Mouse (Mus musculus) kidney, adult 9 months (tissue): Measurements from ENCODE around the gene Lipc.

ENCODE experiments used
- DNase-seq: peaks from one replicate; pipeline ENCODE4 v3.0.0; 2022

Lipc gene

DNA sequence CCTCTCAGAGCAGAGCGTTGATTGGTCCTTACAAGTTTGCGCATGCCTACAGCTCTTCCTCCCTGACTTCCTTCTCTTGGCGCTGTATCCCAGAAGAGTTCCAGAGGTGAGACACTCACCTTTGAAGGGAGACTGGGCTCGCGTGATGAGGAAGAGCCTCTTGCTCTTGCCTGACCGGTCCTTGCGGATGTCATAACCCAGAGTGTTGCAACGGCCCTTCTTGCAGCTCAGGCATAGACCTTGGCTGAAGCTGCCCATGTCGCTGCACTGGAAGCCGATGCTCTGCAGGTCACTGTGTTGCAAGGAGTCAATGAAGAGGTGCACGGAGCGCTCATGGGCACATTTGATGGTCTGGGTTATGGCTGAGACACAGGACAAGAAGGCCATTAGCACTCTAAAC is 139.5 kb downstream of the Lipc start:
- DNase-seq: no peak

DNA sequence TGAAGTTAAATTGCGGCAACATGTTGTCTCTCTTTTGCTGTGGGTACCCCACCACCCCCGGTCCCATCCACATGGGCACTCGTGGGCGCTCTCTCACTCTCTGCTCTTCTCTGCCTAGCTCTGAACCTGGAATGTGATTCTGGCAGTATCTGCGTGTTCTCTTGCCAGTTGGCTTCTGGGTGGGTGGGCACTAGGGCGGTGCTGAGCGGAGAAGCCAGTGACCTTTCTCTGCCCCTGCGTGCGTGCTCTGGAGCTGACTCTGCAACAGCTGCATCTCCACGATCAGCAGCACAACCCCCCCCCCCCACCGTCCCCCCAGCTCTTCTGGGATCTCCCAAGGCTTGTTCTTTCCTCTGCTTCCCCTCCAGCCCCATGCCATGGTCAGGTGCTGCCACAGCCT is 144.3 kb downstream of the Lipc start:
- no peak for DNase-seq

DNA sequence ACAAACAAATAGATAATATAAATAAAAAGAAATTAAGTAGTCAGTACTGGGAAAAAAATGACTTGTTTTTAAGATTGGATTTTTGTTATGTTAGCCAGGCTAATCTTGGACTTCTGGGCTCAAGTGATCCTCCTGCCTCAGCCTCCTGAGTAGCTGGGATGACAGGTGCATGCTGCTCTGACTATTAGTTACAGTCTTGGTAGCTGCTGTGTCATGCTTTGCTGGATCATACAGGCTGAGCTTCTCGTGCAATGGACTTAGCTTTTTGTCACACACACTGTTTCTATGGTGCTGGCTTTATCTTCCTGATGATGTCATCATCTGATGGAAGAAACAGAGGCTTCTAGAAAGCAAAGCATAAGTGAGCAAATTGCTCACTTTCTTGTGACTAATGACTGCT is 146.0 kb downstream of the Lipc start:
- DNase-seq: no peak

DNA sequence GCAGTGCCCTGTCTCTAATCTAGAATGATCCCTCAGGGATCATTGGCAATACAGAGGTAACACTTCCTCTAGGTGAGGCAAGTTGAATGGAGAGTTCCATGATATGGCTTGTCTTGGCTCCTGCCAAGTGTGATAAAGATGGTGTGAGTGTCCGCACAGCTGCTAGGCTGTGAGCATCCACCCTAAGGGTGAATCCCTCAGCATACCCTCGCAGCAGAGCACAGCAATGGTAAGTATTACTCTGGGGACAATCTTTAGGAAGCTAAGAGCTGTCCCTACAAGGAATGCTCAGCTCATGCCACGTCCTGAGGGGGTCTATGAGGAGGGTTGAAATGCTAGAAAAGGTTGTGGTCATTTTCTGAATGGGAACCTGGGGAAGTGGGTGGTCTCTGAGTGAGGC is 149.2 kb downstream of the Lipc start:
- no peak for DNase-seq

DNA sequence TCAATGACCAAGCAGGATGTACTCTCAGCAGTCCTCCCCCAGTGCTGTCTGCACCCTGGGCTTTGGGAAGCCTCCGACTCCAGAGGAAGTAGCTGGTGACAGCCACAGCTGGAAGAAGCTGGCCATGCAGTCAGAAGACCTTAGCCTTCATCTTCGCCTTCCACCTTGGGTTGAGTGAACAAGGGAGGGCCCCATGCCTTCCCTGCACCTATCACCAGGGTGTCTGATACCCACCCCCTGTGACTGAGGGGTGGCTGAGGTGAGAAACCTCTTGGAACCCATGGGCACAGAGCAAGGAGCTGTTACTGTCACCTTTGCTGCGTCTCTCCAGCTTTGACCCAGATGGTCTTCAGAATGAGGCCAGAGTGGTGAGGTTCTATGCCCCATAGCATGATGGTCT is 150.3 kb downstream of the Lipc start:
- no peak for DNase-seq

DNA sequence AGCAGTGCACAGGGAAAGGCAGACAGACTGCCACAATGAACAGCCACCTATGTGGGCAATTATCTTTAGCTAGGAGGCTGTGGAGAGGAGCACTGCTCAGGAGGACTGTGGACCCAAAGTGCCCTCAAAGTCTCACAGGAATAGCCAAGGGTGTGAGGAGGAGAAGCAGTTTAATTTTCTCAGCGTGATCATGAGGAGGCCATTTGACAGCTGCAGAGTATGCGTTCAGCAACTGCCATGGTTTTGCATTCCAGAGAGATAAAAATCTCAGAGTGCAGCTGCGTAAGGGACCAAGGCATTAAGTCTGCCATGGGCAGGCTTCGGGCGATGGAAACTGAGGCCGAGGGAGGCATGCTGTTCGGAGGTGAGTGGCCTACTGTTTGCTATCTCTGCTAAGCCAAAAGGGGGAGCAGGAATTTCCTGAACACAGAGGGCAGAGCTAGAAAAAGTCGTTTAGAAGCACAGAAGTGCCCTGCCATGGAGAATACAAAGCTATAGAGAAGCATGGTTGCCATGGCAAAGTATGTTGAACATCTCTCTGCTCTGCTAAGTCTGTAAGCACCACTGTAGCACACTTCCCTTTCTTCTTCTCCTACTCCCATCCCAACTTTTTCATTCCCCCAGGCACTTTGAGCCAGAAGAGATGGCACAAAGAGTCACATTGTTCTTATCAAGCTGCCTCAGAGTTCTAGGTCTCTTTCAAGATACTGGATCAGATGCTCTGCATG is 151.3 kb downstream of the Lipc start:
- no peak for DNase-seq

DNA sequence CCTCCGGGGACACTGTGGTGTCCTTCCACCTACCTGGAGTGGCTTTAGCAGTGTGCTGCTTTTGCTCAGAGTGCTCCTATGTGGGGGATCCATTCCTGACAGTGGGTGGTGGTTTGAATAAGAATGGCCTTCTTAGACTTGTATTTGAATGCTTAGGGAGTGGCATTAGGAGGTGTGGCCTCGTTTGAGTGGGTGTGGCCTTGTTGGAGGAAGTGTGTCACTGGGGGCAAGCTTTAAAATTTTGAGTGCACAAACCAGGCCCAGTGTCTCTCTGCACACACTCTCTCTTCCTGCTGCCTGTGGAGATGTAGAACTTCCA is 156.6 kb downstream of the Lipc start:
- no peak for DNase-seq

DNA sequence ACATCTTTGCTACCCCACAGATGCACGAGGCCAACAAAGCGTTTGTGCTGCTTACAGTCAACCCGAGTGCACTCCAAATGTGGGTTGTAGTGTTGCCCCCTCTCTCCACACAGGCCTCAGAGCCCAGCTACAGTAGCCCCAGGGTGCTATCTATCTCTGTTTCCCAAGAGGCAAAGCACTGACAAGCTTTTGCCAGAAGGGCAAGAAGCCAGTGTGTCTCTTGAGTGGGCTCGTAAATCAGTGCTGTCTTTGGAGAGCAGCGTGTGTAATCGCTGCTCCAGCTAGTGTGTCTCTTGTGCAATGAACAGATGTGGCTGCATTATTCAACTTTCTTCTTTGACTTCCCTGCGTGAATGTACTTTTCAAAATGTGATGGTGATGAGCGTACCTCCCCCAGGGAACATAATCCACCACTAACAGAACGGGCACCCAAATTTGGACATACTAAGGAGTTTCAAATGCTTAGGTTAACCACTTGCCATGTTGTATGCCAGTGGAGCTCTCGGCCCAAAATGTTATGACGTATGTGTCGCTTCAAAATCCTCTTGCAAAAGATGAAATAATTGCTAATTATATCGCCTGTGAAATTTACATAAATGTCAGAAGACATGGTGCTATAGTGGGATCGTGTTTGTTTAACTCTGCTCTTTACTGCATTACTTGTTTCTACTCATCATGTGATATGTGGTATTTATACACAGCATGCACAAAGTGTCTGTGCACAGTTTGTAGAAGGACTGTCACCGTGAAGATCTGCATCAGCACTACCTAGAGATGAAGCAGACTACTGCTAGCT is 157.2 kb downstream of the Lipc start:
- no peak for DNase-seq

DNA sequence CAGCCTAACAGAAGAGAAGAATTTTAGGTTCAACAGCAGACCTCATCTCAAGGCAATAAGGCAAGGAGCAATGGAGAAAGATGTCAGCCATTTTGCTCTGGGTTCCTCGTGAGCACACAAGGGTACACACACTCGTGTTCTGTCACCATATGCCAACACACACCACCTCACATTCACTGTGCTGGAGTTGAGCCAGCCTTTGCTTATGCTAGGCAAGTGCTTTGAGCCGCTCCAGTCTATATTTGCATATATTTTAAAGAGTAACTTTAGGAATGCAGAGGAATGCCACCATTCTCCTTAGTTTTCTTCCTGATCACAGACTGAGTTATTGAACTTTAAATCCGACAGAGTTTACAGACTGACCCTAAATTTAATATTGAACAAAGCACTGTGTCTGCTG is 161.4 kb downstream of the Lipc start:
- peak; percentile 17 for DNase-seq

DNA sequence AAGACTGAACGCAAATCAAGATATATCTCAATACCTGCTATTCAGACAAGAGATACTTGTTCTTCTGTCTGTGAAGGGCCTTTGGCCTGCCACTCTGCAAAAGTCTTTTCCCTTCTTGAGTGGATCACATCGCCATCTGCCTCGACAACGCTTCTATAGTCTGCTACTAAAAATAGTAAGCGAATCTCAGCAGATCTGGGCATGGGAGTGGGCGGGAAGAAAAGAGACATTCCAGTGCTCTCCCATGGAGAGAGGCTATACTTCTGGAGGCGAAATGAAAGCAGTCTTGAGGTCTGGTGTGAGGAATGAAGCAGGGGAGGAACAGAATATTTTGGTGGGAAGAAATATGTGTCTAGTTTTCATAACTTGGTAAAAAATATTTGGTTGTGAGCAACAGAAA is 163.3 kb downstream of the Lipc start:
- DNase-seq: no peak

DNA sequence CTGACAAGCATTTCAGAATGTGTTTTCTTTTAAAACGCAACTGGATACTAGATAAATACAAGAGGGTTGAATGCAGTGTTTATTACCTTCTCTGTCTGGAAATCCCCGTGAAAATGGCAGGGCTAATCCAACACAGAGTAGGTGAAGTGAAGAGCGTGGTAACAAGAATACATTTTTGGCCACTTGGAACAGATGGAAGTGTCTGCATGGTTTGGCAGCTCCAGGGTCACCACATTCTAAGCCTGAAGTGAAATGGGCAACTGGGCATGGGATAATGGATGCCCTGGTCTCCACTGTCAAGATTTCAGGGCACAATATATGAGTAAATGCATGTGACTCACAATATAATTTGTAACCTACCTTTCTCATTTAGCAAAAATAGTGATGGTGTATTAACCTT is 169.8 kb downstream of the Lipc start:
- DNase-seq: no peak

DNA sequence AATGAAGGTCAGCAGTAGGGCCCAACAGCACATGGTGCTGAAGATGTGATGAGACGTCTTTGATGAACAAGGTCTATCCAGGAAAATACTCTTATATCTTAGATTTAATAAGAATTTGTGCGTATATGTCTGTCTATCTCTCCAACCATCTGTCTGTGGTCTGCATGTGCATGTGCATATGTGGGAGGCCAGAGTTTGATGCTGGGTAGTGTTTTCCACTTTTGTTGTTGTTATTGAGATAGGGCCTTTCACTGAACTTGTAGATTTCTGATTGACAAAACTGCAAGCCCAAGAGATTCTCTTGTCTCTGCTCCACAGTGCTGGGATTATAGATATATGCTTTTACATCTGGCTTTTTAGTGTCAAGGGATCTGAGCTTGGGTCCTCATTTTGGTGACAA is 176.5 kb downstream of the Lipc start:
- no peak for DNase-seq

DNA sequence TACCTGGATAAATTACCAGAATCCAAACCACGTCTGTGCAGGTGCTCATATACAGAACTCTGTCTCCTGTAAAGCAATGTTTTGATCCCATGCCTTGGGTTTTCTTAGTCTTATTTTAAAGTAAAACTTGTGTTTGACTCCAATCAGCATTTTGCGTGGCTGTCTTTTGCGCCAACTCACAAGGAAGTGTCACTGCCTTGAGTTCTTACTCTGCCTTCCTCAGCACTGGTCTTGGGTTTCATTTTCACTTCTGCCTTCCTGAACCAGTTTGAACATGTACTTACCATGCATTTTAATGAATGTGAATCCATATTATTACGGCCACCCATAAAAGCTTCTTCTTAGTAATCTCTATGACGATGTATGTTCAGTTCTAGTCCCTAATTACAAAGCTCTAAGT is 191.1 kb downstream of the Lipc start:
- DNase-seq: peak; percentile 13

DNA sequence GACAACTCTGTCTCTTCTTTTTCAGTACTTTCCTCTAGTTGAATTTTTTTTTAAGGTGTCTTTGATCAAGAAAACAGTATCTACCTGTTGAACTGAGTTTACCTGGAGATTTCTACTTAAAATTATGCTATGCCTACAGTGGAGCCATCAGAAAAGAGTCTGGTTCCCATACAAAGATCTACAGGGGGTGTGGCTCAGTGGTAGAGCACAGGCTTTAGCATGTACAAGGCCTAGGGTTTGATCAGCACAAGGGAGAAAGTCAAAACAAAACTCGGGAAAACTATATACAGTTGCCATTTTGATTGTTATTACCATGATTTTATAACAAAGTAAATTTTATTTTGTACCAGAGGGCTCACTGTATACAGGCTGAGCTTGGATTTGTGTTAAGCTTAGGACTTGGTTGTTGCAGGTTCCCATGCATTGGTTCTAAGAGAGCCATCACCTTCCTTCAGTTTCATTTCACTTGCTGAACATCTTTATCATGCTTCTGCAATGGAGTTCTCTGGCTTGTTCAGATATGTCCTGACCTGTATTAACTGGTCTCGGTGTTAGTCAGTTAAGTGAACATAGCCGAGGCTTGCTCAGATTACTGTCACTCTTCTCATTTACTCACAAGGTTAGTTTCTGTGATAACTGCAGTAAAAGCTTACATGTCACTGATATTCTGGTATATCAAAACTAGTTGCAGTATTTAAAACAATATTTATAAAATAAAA is 200.4 kb downstream of the Lipc start:
- no peak for DNase-seq
